Mouse (Mus musculus) C2C12 (cell line): ENCODE results near the gene Cops9.

Experiments
- CEBPB ChIP-seq: IDR thresholded peaks from one replicate; pipeline ENCODE4 v1.6.1; 2011; ENCODE audit warnings: low read depth, mild to moderate bottlenecking, control low read depth, moderate library complexity
- CTCF ChIP-seq: IDR thresholded peaks from one replicate; pipeline ENCODE4 v1.5.1; 2011; ENCODE audit not compliant: control insufficient read depth, insufficient read depth, insufficient read length
- MAX ChIP-seq: IDR thresholded peaks from one replicate; pipeline ENCODE4 v1.6.1; 2011; ENCODE audit warnings: mild to moderate bottlenecking, control low read depth
- MYOD1 ChIP-seq: IDR thresholded peaks from one replicate; pipeline ENCODE4 v1.6.1; 2011; ENCODE audit warnings: low read depth; ENCODE audit not compliant: control insufficient read depth, insufficient read length
- USF1 ChIP-seq: IDR thresholded peaks from one replicate; pipeline ENCODE4 v1.6.1; 2011; ENCODE audit warnings: low read depth, mild to moderate bottlenecking, control low read depth, moderate library complexity

GRCm38 (mm10) chr1:92675932-92676675, 34.3 kb upstream of the Cops9 start:
- no peak for TF ChIP-seq CTCF
- no peak for TF ChIP-seq CEBPB
- TF ChIP-seq MAX = no peak
- TF ChIP-seq USF1 = no peak
- TF ChIP-seq MYOD1 = no peak
